Mouse (Mus musculus): ENCODE measurements around the gene Ptpn14. TPM values are rescaled to one million over a fixed set of nuclear protein-coding genes. Genes with fewer than 3 reads are reported as not detected.

Ptpn14 gene
- polyA plus RNA-seq, 1 experiment, result 13.6 TPM

GRCm38 (mm10) chr1:189767910-189768309 lies 39.8 kb downstream of the Ptpn14 start:
- Histone ChIP-seq H3K4me3 (no peak overlapping the region), H3K4me2 (ENCODE audit: low read depth) (no peak overlapping the region), H3ac (ENCODE audit: control insufficient read depth, insufficient read length) (no peak overlapping the region), H3K27me3 (ENCODE audit: control insufficient read depth, insufficient read depth, insufficient read length) (no peaks in the 10 kb centered on the region), H3K79me2 (ENCODE audit: control insufficient read depth, insufficient read depth) (peaks cover 67% of the 10 kb centered on the region), H3K36me3 (ENCODE audit: control insufficient read depth, insufficient read depth) (no peaks in the 10 kb centered on the region)
- TF ChIP-seq MYOG (IDR thresholded peaks at IDR 0.05; ENCODE audit: control insufficient read depth in 1 of 3, insufficient read depth in 1 of 3, insufficient read length in 2 of 3, low read depth in 2 of 3) (no peak), USF1 (IDR thresholded peaks at IDR 0.05; ENCODE audit: low read depth) (no peak), POLR2AphosphoS2 (IDR thresholded peaks at IDR 0.05; ENCODE audit: insufficient read length, low read depth) (no peak), TCF12 (IDR thresholded peaks at IDR 0.05; ENCODE audit: insufficient read depth, poor library complexity, severe bottlenecking) (no peak), E2F4 (IDR thresholded peaks at IDR 0.05; ENCODE audit: insufficient read depth) (no peak), SRF (IDR thresholded peaks at IDR 0.05; ENCODE audit: control insufficient read depth, insufficient read length, low read depth) (no peak), TCF3 (IDR thresholded peaks at IDR 0.05; ENCODE audit: insufficient read length, low read depth) (no peak), CEBPB (IDR thresholded peaks at IDR 0.05; ENCODE audit: insufficient read depth, poor library complexity, severe bottlenecking) (no peak), MAX (IDR thresholded peaks at IDR 0.05; ENCODE audit: low read depth) (no peak), REST (IDR thresholded peaks at IDR 0.05; ENCODE audit: insufficient read depth, insufficient read length) (no peak), MYOD1 (IDR thresholded peaks at IDR 0.05; ENCODE audit: control insufficient read depth in 1 of 3, insufficient read length in 2 of 3, low read depth in 2 of 3) (no peak), POLR2A (IDR thresholded peaks at IDR 0.05; ENCODE audit: insufficient read length, low read depth) (no peak)

DNA sequence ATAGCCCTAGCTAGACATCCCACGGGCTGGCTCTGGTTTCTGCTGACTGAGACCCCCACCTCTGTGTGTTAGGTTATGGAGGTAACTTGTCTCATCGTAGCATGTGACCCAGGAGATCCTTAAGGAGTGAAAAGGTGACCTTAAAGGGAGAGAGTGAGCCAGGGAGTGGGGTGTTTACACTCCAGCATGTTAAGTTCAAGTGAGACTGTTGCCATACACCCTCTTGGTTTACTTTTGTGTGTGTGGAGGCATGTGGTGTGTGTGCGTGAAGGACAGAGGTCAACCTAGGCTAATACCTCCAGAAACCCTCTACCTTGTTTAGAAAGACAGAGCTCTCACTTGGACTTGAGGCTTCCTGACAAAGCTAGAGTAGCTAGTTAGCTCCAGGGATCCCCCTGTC lies 42.4 kb downstream of the Ptpn14 start:
- Histone ChIP-seq H3K4me2 (ENCODE audit: low read depth) (no peak overlapping the region), H3K27me3 (ENCODE audit: control insufficient read depth, insufficient read depth, insufficient read length) (no peaks in the 10 kb centered on the region), H3K36me3 (ENCODE audit: control insufficient read depth, insufficient read depth) (no peaks in the 10 kb centered on the region), H3K4me3 (no peak overlapping the region), H3ac (ENCODE audit: control insufficient read depth, insufficient read length) (no peak overlapping the region), H3K79me2 (ENCODE audit: control insufficient read depth, insufficient read depth) (peaks cover 79% of the 10 kb centered on the region)
- no peak for TF ChIP-seq MYOG (IDR thresholded peaks at IDR 0.05; ENCODE audit: control insufficient read depth in 1 of 3, insufficient read depth in 1 of 3, insufficient read length in 2 of 3, low read depth in 2 of 3)
- no peak for TF ChIP-seq MAX (IDR thresholded peaks at IDR 0.05; ENCODE audit: low read depth)
- no peak for TF ChIP-seq TCF12 (IDR thresholded peaks at IDR 0.05; ENCODE audit: insufficient read depth, poor library complexity, severe bottlenecking)
- TF ChIP-seq MYOD1 (IDR thresholded peaks at IDR 0.05; ENCODE audit: control insufficient read depth in 1 of 3, insufficient read length in 2 of 3, low read depth in 2 of 3), result no peak
- TF ChIP-seq E2F4 (IDR thresholded peaks at IDR 0.05; ENCODE audit: insufficient read depth), result no peak
- no peak for TF ChIP-seq USF1 (IDR thresholded peaks at IDR 0.05; ENCODE audit: low read depth)
- TF ChIP-seq REST (IDR thresholded peaks at IDR 0.05; ENCODE audit: insufficient read depth, insufficient read length), result no peak
- TF ChIP-seq POLR2A (IDR thresholded peaks at IDR 0.05; ENCODE audit: insufficient read length, low read depth), result no peak
- TF ChIP-seq CEBPB (IDR thresholded peaks at IDR 0.05; ENCODE audit: insufficient read depth, poor library complexity, severe bottlenecking), result no peak
- TF ChIP-seq TCF3 (IDR thresholded peaks at IDR 0.05; ENCODE audit: insufficient read length, low read depth), result no peak
- no peak for TF ChIP-seq SRF (IDR thresholded peaks at IDR 0.05; ENCODE audit: control insufficient read depth, insufficient read length, low read depth)

GRCm38 (mm10) chr1:189772707-189773106 lies 44.6 kb downstream of the Ptpn14 start:
- Histone ChIP-seq H3K4me2 (ENCODE audit: low read depth) (no peak overlapping the region), H3K27me3 (ENCODE audit: control insufficient read depth, insufficient read depth, insufficient read length) (no peaks in the 10 kb centered on the region), H3K36me3 (ENCODE audit: control insufficient read depth, insufficient read depth) (no peaks in the 10 kb centered on the region), H3K79me2 (ENCODE audit: control insufficient read depth, insufficient read depth) (peaks cover 88% of the 10 kb centered on the region), H3K4me3 (no peak overlapping the region), H3ac (ENCODE audit: control insufficient read depth, insufficient read length) (no peak overlapping the region)
- TF ChIP-seq CEBPB (IDR thresholded peaks at IDR 0.05; ENCODE audit: insufficient read depth, poor library complexity, severe bottlenecking), result no peak
- TF ChIP-seq USF1 (IDR thresholded peaks at IDR 0.05; ENCODE audit: low read depth), result no peak
- TF ChIP-seq MYOG (IDR thresholded peaks at IDR 0.05; ENCODE audit: control insufficient read depth in 1 of 3, insufficient read depth in 1 of 3, insufficient read length in 2 of 3, low read depth in 2 of 3), result no peak
- no peak for TF ChIP-seq POLR2AphosphoS2 (IDR thresholded peaks at IDR 0.05; ENCODE audit: insufficient read length, low read depth)
- TF ChIP-seq REST (IDR thresholded peaks at IDR 0.05; ENCODE audit: insufficient read depth, insufficient read length), result no peak
- no peak for TF ChIP-seq SRF (IDR thresholded peaks at IDR 0.05; ENCODE audit: control insufficient read depth, insufficient read length, low read depth)

DNA sequence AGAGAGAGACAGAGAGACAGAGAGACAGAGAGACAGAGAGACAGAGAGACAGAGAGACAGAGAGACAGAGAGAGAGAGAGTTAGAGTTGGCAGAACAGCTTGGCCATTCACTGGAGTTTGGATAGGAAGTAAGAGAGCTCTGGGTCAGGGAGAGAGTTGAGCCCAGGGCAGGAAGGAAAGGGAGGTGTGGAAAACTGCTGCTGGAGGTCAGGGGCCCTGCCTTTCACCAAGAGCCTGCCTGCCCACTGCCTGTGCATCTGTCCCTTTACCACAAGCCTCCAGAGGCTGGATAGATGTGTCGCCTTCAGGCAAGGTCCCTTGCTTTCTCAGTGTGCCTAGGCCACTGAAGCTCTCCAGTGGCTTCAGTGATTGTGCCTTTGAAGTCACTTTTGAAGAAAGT lies 46.7 kb downstream of the Ptpn14 start:
- Histone ChIP-seq H3K4me2 (ENCODE audit: low read depth) (no peak overlapping the region), H3K4me3 (no peak overlapping the region), H3K27me3 (ENCODE audit: control insufficient read depth, insufficient read depth, insufficient read length) (no peaks in the 10 kb centered on the region), H3ac (ENCODE audit: control insufficient read depth, insufficient read length) (no peak overlapping the region), H3K79me2 (ENCODE audit: control insufficient read depth, insufficient read depth) (peaks cover 93% of the 10 kb centered on the region), H3K36me3 (ENCODE audit: control insufficient read depth, insufficient read depth) (no peaks in the 10 kb centered on the region)
- no peak for TF ChIP-seq MYOD1 (IDR thresholded peaks at IDR 0.05; ENCODE audit: control insufficient read depth in 1 of 3, insufficient read length in 2 of 3, low read depth in 2 of 3)
- TF ChIP-seq MAX (IDR thresholded peaks at IDR 0.05; ENCODE audit: low read depth), result no peak
- no peak for TF ChIP-seq CEBPB (IDR thresholded peaks at IDR 0.05; ENCODE audit: insufficient read depth, poor library complexity, severe bottlenecking)
- no peak for TF ChIP-seq REST (IDR thresholded peaks at IDR 0.05; ENCODE audit: insufficient read depth, insufficient read length)
- TF ChIP-seq POLR2AphosphoS2 (IDR thresholded peaks at IDR 0.05; ENCODE audit: insufficient read length, low read depth), result no peak
- TF ChIP-seq USF1 (IDR thresholded peaks at IDR 0.05; ENCODE audit: low read depth), result no peak
- TF ChIP-seq TCF12 (IDR thresholded peaks at IDR 0.05; ENCODE audit: insufficient read depth, poor library complexity, severe bottlenecking), result no peak

DNA sequence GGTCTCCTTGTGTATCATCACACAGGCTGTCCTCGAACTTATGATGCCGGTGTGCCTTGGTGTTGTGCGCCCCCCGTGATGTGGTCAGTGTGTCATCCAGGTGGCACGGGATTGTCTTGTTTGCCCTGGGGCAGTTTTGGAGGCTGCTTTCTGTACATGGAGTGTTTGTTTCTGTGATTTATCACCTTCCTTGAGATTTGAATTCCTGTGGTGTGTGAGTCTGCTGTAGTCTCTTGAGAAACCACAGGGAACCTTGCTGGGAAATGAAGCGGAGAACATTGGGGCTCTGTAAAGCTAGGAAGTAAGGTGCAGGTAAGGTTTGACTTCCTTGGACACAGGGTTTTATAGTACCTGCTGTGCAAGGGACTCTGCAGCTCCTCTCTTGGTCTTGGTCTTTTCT lies 49.1 kb downstream of the Ptpn14 start:
- Histone ChIP-seq H3K4me3 (no peak overlapping the region), H3K36me3 (ENCODE audit: control insufficient read depth, insufficient read depth) (no peaks in the 10 kb centered on the region), H3K27me3 (ENCODE audit: control insufficient read depth, insufficient read depth, insufficient read length) (no peaks in the 10 kb centered on the region), H3K79me2 (ENCODE audit: control insufficient read depth, insufficient read depth) (peaks cover 89% of the 10 kb centered on the region), H3K4me2 (ENCODE audit: low read depth) (no peak overlapping the region), H3ac (ENCODE audit: control insufficient read depth, insufficient read length) (no peak overlapping the region)
- no peak for TF ChIP-seq CEBPB (IDR thresholded peaks at IDR 0.05; ENCODE audit: insufficient read depth, poor library complexity, severe bottlenecking)
- TF ChIP-seq REST (IDR thresholded peaks at IDR 0.05; ENCODE audit: insufficient read depth, insufficient read length), result no peak
- no peak for TF ChIP-seq SRF (IDR thresholded peaks at IDR 0.05; ENCODE audit: control insufficient read depth, insufficient read length, low read depth)
- TF ChIP-seq MAX (IDR thresholded peaks at IDR 0.05; ENCODE audit: low read depth), result no peak
- TF ChIP-seq POLR2A (IDR thresholded peaks at IDR 0.05; ENCODE audit: insufficient read length, low read depth), result no peak
- no peak for TF ChIP-seq POLR2AphosphoS2 (IDR thresholded peaks at IDR 0.05; ENCODE audit: insufficient read length, low read depth)
- no peak for TF ChIP-seq TCF3 (IDR thresholded peaks at IDR 0.05; ENCODE audit: insufficient read length, low read depth)
- TF ChIP-seq E2F4 (IDR thresholded peaks at IDR 0.05; ENCODE audit: insufficient read depth), result no peak
- no peak for TF ChIP-seq TCF12 (IDR thresholded peaks at IDR 0.05; ENCODE audit: insufficient read depth, poor library complexity, severe bottlenecking)
- no peak for TF ChIP-seq USF1 (IDR thresholded peaks at IDR 0.05; ENCODE audit: low read depth)

All from myocyte (in vitro differentiated cells).